Comparison of ENCODE assay signal across 8 mouse cellular contexts in the genomic region with DNA sequence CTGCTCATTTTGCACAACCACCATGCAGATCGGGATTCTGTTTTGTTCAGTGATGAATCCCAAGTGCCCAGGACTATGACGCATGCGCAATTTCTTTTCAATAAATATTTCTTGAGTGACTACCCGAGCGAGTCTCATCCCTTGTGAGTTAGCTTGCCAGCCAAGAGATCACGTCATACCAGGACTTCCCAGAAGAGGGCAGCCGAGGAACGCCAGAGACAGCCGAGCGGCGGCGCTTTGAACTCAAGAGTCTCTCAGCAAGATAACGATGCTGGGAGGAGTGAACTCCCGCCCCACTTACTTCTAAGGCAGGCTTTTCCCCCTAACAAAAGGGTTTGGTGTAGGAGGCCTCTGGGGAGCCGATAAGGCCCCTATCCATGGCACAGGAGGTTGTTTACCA. TPM values are rescaled to one million over a fixed set of nuclear protein-coding genes. Genes with fewer than 3 reads are reported as not detected.
DNase-seq lines count a peak whose midpoint lies in the region; ATAC-seq lines count a peak whose summit lies in the region.

No protein-coding gene starts in this region.

- no peak overlapping the region for H3K27ac ChIP-seq in hindbrain, embryonic 14.5 days

- peak overlapping the region; percentile 26; the same call in 1 of the 2 replicates for H3K4me2 ChIP-seq in hindbrain, embryonic 14.5 days (replicated peaks)

- H3K36me3 ChIP-seq in hindbrain, embryonic 14.5 days (replicated peaks; ENCODE audit: control insufficient read depth, insufficient read depth): no peaks in the 10 kb centered on the region

- H3K4me3 ChIP-seq in hindbrain, embryonic 14.5 days (replicated peaks; ENCODE audit: low read length): no peak overlapping the region; the same call in 1 of the 2 replicates

- peak; percentile 85 for ATAC-seq in activated CD4-positive, CD25-positive, alpha-beta regulatory T cell, adult 4 months
- ATAC-seq in hindbrain, embryonic 14.5 days (ENCODE audit: low FRiP score): peak; percentile 62; the same call in 1 of the 2 replicates
- peak; percentile 97 for ATAC-seq in megakaryocyte progenitor cell, adult 5-6 weeks (replicated peaks; ENCODE audit: poor library complexity)

- no peaks in the 10 kb centered on the region for H3K4me1 ChIP-seq in hindbrain, embryonic 14.5 days (replicated peaks; ENCODE audit: control insufficient read depth, insufficient read depth, low read length)

- peak; percentile 82 to 87 for DNase-seq in cerebellum, postnatal 36 days
- DNase-seq in frontal cortex, postnatal 25 days (ENCODE audit: low spot score in 2 of 2): peak; percentile 93 to 95
- peak; percentile 91 for DNase-seq in hindbrain, embryonic 14.5 days (ENCODE audit: low spot score)
- DNase-seq in left cerebral cortex, adult 11 months (ENCODE audit: low spot score): peak; percentile 85
- DNase-seq in right cerebral cortex, postnatal 10 days (ENCODE audit: low spot score in 2 of 2): peak; percentile 93 to 95
- DNase-seq in urinary bladder, postnatal 36 days (ENCODE audit: low spot score in 2 of 2): peak; percentile 84 to 89

- H3K9me3 ChIP-seq in hindbrain, embryonic 14.5 days (ENCODE audit: control insufficient read depth, low read length): no peaks in the 10 kb centered on the region

- H3K9ac ChIP-seq in hindbrain, embryonic 14.5 days: no peak overlapping the region

- 2% methylated on average over 15 of the region's 15 CpGs for WGBS in hindbrain, embryonic 14.5 days

- no peaks in the 10 kb centered on the region for H3K27me3 ChIP-seq in hindbrain, embryonic 14.5 days (ENCODE audit: control insufficient read depth, insufficient read depth, low read length)

RNA-seq across cellular contexts. Expression of a gene that starts 40.1 kb away (rescaled TPM):
- not detected for polyA plus RNA-seq in activated CD4-positive, CD25-positive, alpha-beta regulatory T cell, adult 4 months (2017; shearing (Covaris generic))
- 0.26 TPM in 1 of 2 replicates, not detected in the other for polyA plus RNA-seq in hindbrain, embryonic 14.5 days (2014; fragmentation: Nextera tagmentation; extraction: Ambion mirVana)
- not detected in 2 replicates for total RNA-seq in megakaryocyte progenitor cell, adult 5-6 weeks (2015)
- total RNA-seq in megakaryocyte progenitor cell, adult 5-6 weeks (2017): not detected in 2 replicates
